Comparison of ENCODE assay signal across 9 mouse cellular contexts in the genomic region with DNA sequence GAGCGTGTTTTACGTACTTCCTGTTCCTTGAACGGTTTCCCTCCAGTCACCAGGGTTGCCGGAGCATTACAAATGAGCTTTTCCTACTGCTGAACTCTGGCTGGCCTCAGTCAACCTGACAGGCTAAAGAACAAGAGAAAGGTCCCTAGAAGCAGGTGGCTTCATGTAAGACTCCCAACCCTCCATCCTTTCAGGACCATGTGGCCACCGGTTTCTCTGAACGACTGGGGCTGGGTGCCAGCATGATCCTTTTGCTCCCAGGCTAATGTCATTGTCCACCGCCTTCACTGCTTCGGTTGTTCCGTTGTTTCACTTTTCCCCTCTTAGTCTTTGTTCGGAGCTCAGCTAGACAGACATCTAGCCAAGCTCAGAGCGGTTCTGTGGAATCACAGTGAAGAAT.
A peak's percentile ranks its signal among the peaks of the same experiment; 100 is the strongest.
DNase-seq lines count a peak whose midpoint lies in the region; ATAC-seq and TF ChIP-seq lines count a peak whose summit lies in the region.
"Had no signal": no experiment of that assay in that cellular context is flagged by ENCODE, and none has a peak within 500 bp of the region (broad histone marks: within the 10 kb centered on the region; RNA-seq: fewer than 3 reads in every experiment).

No protein-coding gene starts in this region.

- TF ChIP-seq EP300 in heart, postnatal 0 days (IDR thresholded peaks at IDR 0.05; ENCODE audit: low read depth): no peak

- H3K4me3 ChIP-seq in heart, postnatal 0 days (ENCODE audit: low read depth, low read length): no peak overlapping the region
- H3K4me3 ChIP-seq in midbrain, postnatal 0 days (ENCODE audit: low read depth, low read length): no peak overlapping the region
- H3K4me3 ChIP-seq: limb, embryonic 13.5 days had no signal

- H3K9ac ChIP-seq in heart, postnatal 0 days (replicated peaks; ENCODE audit: low read depth, low read length): no peak overlapping the region
- no peak overlapping the region for H3K9ac ChIP-seq in midbrain, postnatal 0 days (replicated peaks; ENCODE audit: low read length, poor library complexity, severe bottlenecking)
- H3K9ac ChIP-seq: limb, embryonic 13.5 days had no signal

- H3K36me3 ChIP-seq in heart, postnatal 0 days (replicated peaks; ENCODE audit: control insufficient read depth, insufficient read depth, low read length): no peaks in the 10 kb centered on the region
- no peaks in the 10 kb centered on the region for H3K36me3 ChIP-seq in midbrain, postnatal 0 days (ENCODE audit: insufficient read depth, low read length)
- H3K36me3 ChIP-seq: limb, embryonic 13.5 days had no signal

- H3K9me3 ChIP-seq in heart, postnatal 0 days (replicated peaks; ENCODE audit: control insufficient read depth, low read length): no peaks in the 10 kb centered on the region
- H3K9me3 ChIP-seq in midbrain, postnatal 0 days (ENCODE audit: low read length): no peaks in the 10 kb centered on the region

- no peak for TF ChIP-seq CTCF in heart, postnatal 0 days (IDR thresholded peaks at IDR 0.05; ENCODE audit: low read depth)
- no peak for TF ChIP-seq CTCF in midbrain, postnatal 0 days (IDR thresholded peaks at IDR 0.05)

- intact Hi-C loops in left cerebral cortex, postnatal 10 days (cut with DNase I): no loop called here

- ATAC-seq in heart, postnatal 0 days (ENCODE audit: insufficient read depth, low read depth): no peak
- no peak for ATAC-seq in midbrain, postnatal 0 days (ENCODE audit: low FRiP score)

- H3K27me3 ChIP-seq in heart, postnatal 0 days (ENCODE audit: control insufficient read depth, insufficient read depth, low read length): no peaks in the 10 kb centered on the region
- H3K27me3 ChIP-seq in midbrain, postnatal 0 days (ENCODE audit: insufficient read depth, low read length): no peaks in the 10 kb centered on the region
- H3K27me3 ChIP-seq: limb, embryonic 13.5 days had no signal

- H3K4me1 ChIP-seq in heart, postnatal 0 days (ENCODE audit: control insufficient read depth, insufficient read depth): no peaks in the 10 kb centered on the region; the same call in 1 of the 2 replicates
- H3K4me1 ChIP-seq in midbrain, postnatal 0 days (ENCODE audit: insufficient read depth, low read length): no peaks in the 10 kb centered on the region

- 0 out of 2 replicates have a peak overlapping the region, but pooled peaks have one; percentile 4 for H3K4me2 ChIP-seq in heart, postnatal 0 days (ENCODE audit: low read depth, low read length)
- no peak overlapping the region for H3K4me2 ChIP-seq in midbrain, postnatal 0 days (ENCODE audit: low read depth, low read length, poor library complexity, severe bottlenecking)
- H3K4me2 ChIP-seq: limb, embryonic 13.5 days had no signal

- DNase-seq in layer of hippocampus, postnatal 10 days (ENCODE audit: low spot score in 2 of 2): peak; percentile 5 to 14
- no peak for DNase-seq in layer of hippocampus, postnatal 14 days (ENCODE audit: low spot score in 2 of 2)
- DNase-seq in heart, postnatal 0 days (ENCODE audit: low spot score): no peak
- DNase-seq in kidney, postnatal 14 days: peak; percentile 68
- DNase-seq in midbrain, postnatal 0 days (ENCODE audit: low spot score): peak; percentile 10
- DNase-seq in right cerebral cortex, postnatal 10 days (ENCODE audit: low spot score in 2 of 2): no peak
- DNase-seq in cerebellum, adult 11 months: no peak
- DNase-seq in left cerebral cortex, postnatal 10 days (ENCODE audit: extremely low spot score in 1 of 2, low spot score in 2 of 2): no peak

- WGBS in heart, postnatal 0 days: 71% methylated on average over 11 of the region's 11 CpGs
- WGBS in midbrain, postnatal 0 days: 33% methylated on average over 11 of the region's 11 CpGs

- no peak overlapping the region for H3K27ac ChIP-seq in heart, postnatal 0 days (ENCODE audit: low read depth)
- no peak overlapping the region for H3K27ac ChIP-seq in midbrain, postnatal 0 days (ENCODE audit: low read depth, low read length)
- H3K27ac ChIP-seq: limb, embryonic 13.5 days had no signal

Comparison
In these comparisons a context has a peak if more than half of its experiments do, and no peak if none do; other contexts are left out.
1. DNase-seq: peak in layer of hippocampus, postnatal 10 days (2 of 2), kidney, postnatal 14 days (single experiment) and midbrain, postnatal 0 days (single experiment); none in layer of hippocampus, postnatal 14 days (0 of 2), heart, postnatal 0 days (single experiment), right cerebral cortex, postnatal 10 days (0 of 2), cerebellum, adult 11 months (single experiment) and left cerebral cortex, postnatal 10 days (0 of 2).